Mouse (Mus musculus) cerebellum, adult 2 months (tissue): ENCODE measurements at regions not wholly inside any gene's neighbourhood (a gene's known extent, or its start where the extent isn't known, plus 50 kb on each side); places are given as distances from the start of the nearest gene placed in this dataset.

Experiments used
- DNase-seq, 2 experiments: peaks; one replicate each; pipeline ENCODE4 v3.0.0; 2021
- H3K27ac ChIP-seq: fragments of 200-500 bp; 2 replicates; pipeline ENCODE4 v1.5.1; 2012; ENCODE audit warnings: low read length, control low read depth, inconsistent platforms; ENCODE audit not compliant: insufficient read depth
- H3K27me3 ChIP-seq: fragments of 200-500 bp; 2 replicates; pipeline ENCODE4 v1.6.1; 2012; ENCODE audit warnings: inconsistent platforms, mild to moderate bottlenecking, low read length, moderate library complexity; ENCODE audit not compliant: control insufficient read depth, insufficient read depth
- H3K4me1 ChIP-seq: fragments of 200-500 bp; 2 replicates; pipeline ENCODE4 v1.6.1; 2011; ENCODE audit warnings: low read length; ENCODE audit not compliant: control insufficient read depth, insufficient read depth
- H3K4me3 ChIP-seq: fragments of 200-500 bp; replicated peaks from 2 replicates; pipeline ENCODE3; 2011; ENCODE audit warnings: mild to moderate bottlenecking, low read depth, low read length, control low read depth; ENCODE audit not compliant: insufficient read depth
- CTCF ChIP-seq: fragments of 200-500 bp; IDR thresholded peaks from 2 replicates; pipeline ENCODE4 v1.5.1; 2011; ENCODE audit warnings: low read depth, mild to moderate bottlenecking, control low read depth, low read length, moderate library complexity, borderline replicate concordance; ENCODE audit not compliant: insufficient read depth
- POLR2A ChIP-seq: fragments of 200-500 bp; IDR thresholded peaks from 2 replicates; pipeline ENCODE4 v1.6.1; 2011; ENCODE audit warnings: low read length, control low read depth, borderline replicate concordance; ENCODE audit not compliant: insufficient read depth
- WGBS: fragments of 180-500 bp; shearing (Covaris S2); methylation state at CpG from one replicate; pipeline ENCODE4 v1.1.7; 2018; 5-methylcytosine and 5-hydroxymethylcytosine counted together

- no peak overlapping the region for H3K27ac ChIP-seq
- 30% methylated on average over 5 of the region's 5 CpGs for WGBS
- no peak for TF ChIP-seq POLR2A
- no peak for TF ChIP-seq CTCF
Measured at GRCm38 (mm10) chr4:62850526-62850925, 114.8 kb upstream of the Zfp618 start.

GRCm38 (mm10) chr4:62853335-62853734 lies 112.0 kb upstream of the Zfp618 start:
- DNase-seq, result no peak
- no peak for TF ChIP-seq CTCF
- Histone ChIP-seq H3K27ac (no peak overlapping the region), H3K4me3 (no peak overlapping the region), H3K27me3 (no peaks in the 10 kb centered on the region), H3K4me1 (peaks cover 6% of the 10 kb centered on the region)
- WGBS, result 92% methylated on average over 1 of the region's 1 CpGs

More at GRCm38 (mm10) chr4:62850526-62850925, 114.8 kb upstream of the Zfp618 start:
- Histone ChIP-seq H3K27me3 (no peaks in the 10 kb centered on the region), H3K4me1 (no peaks in the 10 kb centered on the region), H3K4me3 (no peak overlapping the region)
- no peak for DNase-seq

- H3K4me3 ChIP-seq, result no peak overlapping the region
- no peaks in the 10 kb centered on the region for H3K27me3 ChIP-seq
- WGBS, result 74% methylated on average over 3 of the region's 3 CpGs
- H3K27ac ChIP-seq, result no peak overlapping the region
- no peak for DNase-seq
- peaks cover 6% of the 10 kb centered on the region for H3K4me1 ChIP-seq
- TF ChIP-seq CTCF (no peak), POLR2A (no peak)
Measured at GRCm38 (mm10) chr4:62856406-62856805, 109.0 kb upstream of the Zfp618 start.

GRCm38 (mm10) chr4:62862756-62863155 lies 102.6 kb upstream of the Zfp618 start:
- no peak overlapping the region for H3K27ac ChIP-seq
- H3K27me3 ChIP-seq, result no peaks in the 10 kb centered on the region
- no peaks in the 10 kb centered on the region for H3K4me1 ChIP-seq
- no peak overlapping the region for H3K4me3 ChIP-seq
- DNase-seq, result no peak
- TF ChIP-seq CTCF (no peak), POLR2A (no peak)
- 64% methylated on average over 3 of the region's 3 CpGs for whole genome bisulfite sequencing

GRCm38 (mm10) chr4:62870391-62870983 lies 94.9 kb upstream of the Zfp618 start:
- 11% methylated on average over 14 of the region's 14 CpGs for WGBS
- no peak for DNase-seq
- H3K4me1 ChIP-seq, result no peaks in the 10 kb centered on the region; the same call in 1 of the 2 replicates
- no peak overlapping the region for H3K4me3 ChIP-seq
- TF ChIP-seq CTCF, result no peak
- TF ChIP-seq POLR2A, result no peak
- no peak overlapping the region for H3K27ac ChIP-seq
- H3K27me3 ChIP-seq, result no peaks in the 10 kb centered on the region; the same call in 1 of the 2 replicates

GRCm38 (mm10) chr4:62872562-62872961 lies 92.8 kb upstream of the Zfp618 start:
- no peaks in the 10 kb centered on the region; the same call in 1 of the 2 replicates for H3K27me3 ChIP-seq
- WGBS, result 85% methylated on average over 10 of the region's 10 CpGs
- DNase-seq, result no peak
- no peaks in the 10 kb centered on the region; the same call in 1 of the 2 replicates for H3K4me1 ChIP-seq
- no peak overlapping the region for H3K4me3 ChIP-seq
- TF ChIP-seq CTCF (no peak), POLR2A (no peak)
- no peak overlapping the region for H3K27ac ChIP-seq

- H3K27me3 ChIP-seq, result no peaks in the 10 kb centered on the region; the same call in 1 of the 2 replicates
- DNase-seq, result no peak
- H3K4me1 ChIP-seq, result peaks cover 1% of the 10 kb centered on the region; the same call in 1 of the 2 replicates
- no peak overlapping the region for H3K27ac ChIP-seq
- no peak overlapping the region for H3K4me3 ChIP-seq
- 60% methylated on average over 12 of the region's 12 CpGs for WGBS
- TF ChIP-seq CTCF (no peak), POLR2A (no peak)
Measured at GRCm38 (mm10) chr4:62873986-62874385, 91.4 kb upstream of the Zfp618 start.

GRCm38 (mm10) chr4:62878063-62878462 lies 87.3 kb upstream of the Zfp618 start:
- Histone ChIP-seq H3K27ac (no peak overlapping the region), H3K27me3 (no peaks in the 10 kb centered on the region; the same call in 1 of the 2 replicates), H3K4me1 (peaks cover 2% of the 10 kb centered on the region; the same call in 1 of the 2 replicates), H3K4me3 (no peak overlapping the region)
- no peak for TF ChIP-seq CTCF
- TF ChIP-seq POLR2A, result no peak
- WGBS, result 71% methylated on average over 7 of the region's 7 CpGs
- no peak for DNase-seq
